Mouse (Mus musculus): ENCODE data around the gene Nrxn3.

DNA sequence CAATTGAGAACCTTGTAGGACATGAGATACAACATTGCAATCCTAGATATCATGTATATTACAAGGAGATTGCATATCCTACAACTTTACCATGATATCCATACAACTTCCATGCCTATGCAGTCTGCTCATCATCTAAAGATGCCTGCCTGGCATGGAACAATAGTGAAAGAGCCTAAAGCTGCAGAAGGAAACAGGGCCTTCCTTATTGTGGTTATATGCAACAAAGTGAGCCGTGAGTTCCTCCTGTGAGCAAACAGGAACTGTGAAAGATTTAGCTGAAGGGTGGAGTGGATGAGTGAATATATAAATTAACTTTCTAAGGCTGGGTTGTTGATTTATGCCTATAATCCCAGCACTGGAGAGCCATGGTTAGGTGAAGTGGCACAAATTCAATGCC is 1373.1 kb downstream of the Nrxn3 start:
- TF ChIP-seq CTCF (IDR thresholded peaks at IDR 0.05; ENCODE audit: borderline replicate concordance, control insufficient read depth, extremely low read depth, insufficient read depth, low read length, poor library complexity) (no peak), POLR2A (IDR thresholded peaks at IDR 0.05; ENCODE audit: control insufficient read depth, extremely low read depth, insufficient read depth, low read length, poor library complexity) (no peak)

All from thymus, adult 2 months (tissue).